Mouse (Mus musculus) megakaryocyte, embryonic 14.5 days (primary cell): ENCODE results near the gene Pgm5. TPM values are rescaled to one million over a fixed set of nuclear protein-coding genes. Genes with fewer than 3 reads are reported as not detected.

Source experiments
- H3K27me3 ChIP-seq: replicated peaks from 2 replicates; pipeline ENCODE3; 2012; ENCODE audit warnings: inconsistent platforms
- H3K36me3 ChIP-seq: replicated peaks from 2 replicates; pipeline ENCODE3; 2012; ENCODE audit warnings: low read length, inconsistent platforms, mixed read lengths
- H3K4me1 ChIP-seq: 2 replicates; pipeline ENCODE4 v1.6.1; 2012; ENCODE audit warnings: inconsistent platforms
- H3K4me3 ChIP-seq: replicated peaks from 2 replicates; pipeline ENCODE3; 2012; ENCODE audit warnings: moderate library complexity, mild to moderate bottlenecking, inconsistent platforms
- H3K9me3 ChIP-seq: 2 replicates; pipeline ENCODE4 v1.6.1; 2012; ENCODE audit warnings: inconsistent platforms
- FLI1 ChIP-seq: IDR thresholded peaks from 2 replicates; pipeline ENCODE4 v1.6.1; 2012; ENCODE audit warnings: low read length, inconsistent platforms, mixed read lengths
- GATA1 ChIP-seq: IDR thresholded peaks from 3 replicates; pipeline ENCODE4 v1.6.1; 2012; ENCODE audit warnings: mixed read lengths, low read length, inconsistent platforms, borderline replicate concordance
- polyA plus RNA-seq: library from polyadenylated mRNA; stranded (reverse); fragments of >175 nt; gene quantifications from 2 replicates; pipeline ENCODE4 v1.2.3, GENCODE M21; 2012; ENCODE audit warnings: low replicate concordance; ENCODE audit not compliant: insufficient read depth

Gene Pgm5
- polyA plus RNA-seq, 1 experiment: not detected

DNA sequence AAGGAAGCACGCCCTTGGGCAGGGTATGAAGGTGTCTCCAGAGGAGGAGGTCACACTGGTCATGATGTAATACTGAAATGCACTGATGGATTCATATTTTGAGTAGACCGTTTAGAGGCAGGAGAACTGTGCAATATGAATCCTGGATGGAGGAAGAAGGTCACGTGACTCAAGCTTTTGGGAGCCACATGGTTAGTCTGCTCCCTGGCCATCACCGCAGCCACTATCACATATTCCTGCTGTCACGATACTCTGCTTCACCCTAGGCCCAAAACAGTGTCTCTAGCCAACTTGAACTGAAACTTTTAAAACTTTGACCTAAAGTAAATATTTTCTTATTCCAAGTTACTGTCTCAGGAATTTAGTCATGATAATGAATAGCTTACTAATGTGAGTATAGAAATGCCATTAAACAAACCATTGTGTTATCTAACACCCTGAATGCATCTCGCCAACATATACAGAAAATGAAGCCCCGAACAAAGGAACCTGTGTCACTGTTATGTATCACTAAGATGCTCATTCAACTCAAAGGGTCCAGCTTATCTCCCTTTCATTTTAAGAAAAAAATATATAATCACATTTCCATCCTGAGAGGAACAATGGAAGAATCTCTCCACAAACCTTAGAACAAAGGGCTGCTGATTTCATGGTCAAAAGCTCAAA lies 108.6 kb downstream of the Pgm5 start:
- Histone ChIP-seq H3K9me3 (no peaks in the 10 kb centered on the region), H3K27me3 (peaks cover 2% of the 10 kb centered on the region), H3K36me3 (no peaks in the 10 kb centered on the region), H3K4me1 (no peaks in the 10 kb centered on the region), H3K4me3 (no peak overlapping the region)
- TF ChIP-seq FLI1 (no peak), GATA1 (no peak)

DNA sequence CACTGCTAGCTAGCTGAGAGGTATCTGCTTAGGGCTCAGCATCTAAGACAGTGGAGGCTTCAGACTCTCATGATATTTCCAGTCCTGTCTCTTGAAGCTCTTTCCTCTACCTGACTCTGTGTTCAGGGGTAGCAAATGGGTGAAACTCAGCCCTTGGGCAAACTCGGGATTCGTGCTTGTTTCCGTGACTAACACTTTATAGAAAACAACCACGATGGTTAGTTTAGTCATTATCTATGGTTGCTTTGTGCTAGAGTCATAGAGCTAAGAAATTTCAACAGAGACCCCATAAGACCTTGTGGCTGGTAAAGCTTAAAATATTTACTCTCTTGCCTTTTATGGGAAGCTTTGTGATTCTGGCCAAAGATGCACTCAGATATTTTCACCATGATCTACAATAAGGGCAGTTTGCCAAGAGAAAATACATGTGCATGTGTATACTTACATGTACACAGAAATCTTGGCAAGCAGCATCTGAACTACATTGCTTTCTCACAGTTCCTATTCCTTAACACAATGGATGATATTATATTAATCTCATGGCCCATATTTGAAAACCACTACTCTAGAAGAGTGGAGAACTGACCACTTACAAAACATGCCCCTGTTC lies 115.3 kb downstream of the Pgm5 start:
- TF ChIP-seq FLI1 (no peak), GATA1 (no peak)
- Histone ChIP-seq H3K36me3 (no peaks in the 10 kb centered on the region), H3K4me1 (no peaks in the 10 kb centered on the region), H3K4me3 (no peak overlapping the region), H3K9me3 (no peaks in the 10 kb centered on the region), H3K27me3 (peaks cover 4% of the 10 kb centered on the region)

DNA sequence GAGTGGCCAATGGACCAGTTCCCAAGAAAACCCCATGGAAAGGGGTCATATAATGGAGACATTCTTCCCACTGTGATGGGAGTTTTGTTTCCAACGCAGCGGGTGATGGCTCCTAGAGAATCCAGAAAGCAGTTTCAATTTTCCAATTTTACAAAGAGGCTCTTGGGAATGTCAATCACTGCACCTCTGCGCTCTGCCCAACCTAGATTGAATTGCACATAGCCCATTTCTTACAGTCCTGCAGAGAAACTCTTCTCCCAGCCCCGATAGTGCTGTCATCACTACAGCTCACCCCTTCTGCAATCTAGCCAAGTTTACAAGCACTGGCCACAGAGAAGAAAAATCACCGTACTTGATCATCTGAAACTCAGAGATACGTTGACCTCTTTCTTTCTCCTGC lies 119.0 kb downstream of the Pgm5 start:
- no peak for TF ChIP-seq FLI1
- TF ChIP-seq GATA1: no peak
- no peaks in the 10 kb centered on the region for H3K4me1 ChIP-seq

DNA sequence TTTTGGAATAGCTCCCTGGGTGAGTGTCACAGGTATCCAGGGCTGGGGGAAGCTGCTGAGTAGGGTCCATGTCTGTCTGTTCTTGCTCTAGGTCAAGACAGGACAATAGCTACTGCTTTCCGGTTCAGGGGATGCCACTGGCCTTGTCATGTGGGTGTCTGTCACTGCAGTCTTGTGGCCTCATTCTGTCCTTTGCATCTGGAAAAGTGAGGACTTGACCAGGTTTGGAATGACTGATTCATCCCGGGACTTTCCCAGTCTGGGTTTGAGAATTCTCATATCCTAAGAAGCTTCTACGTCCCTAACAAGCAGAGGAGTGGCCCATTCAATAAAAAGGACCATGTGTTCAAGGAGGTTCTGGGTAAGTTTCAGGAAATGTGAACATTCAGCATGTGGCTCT lies 122.9 kb downstream of the Pgm5 start:
- Histone ChIP-seq H3K27me3 (peaks cover 7% of the 10 kb centered on the region), H3K4me3 (no peak overlapping the region), H3K9me3 (no peaks in the 10 kb centered on the region), H3K4me1 (no peaks in the 10 kb centered on the region), H3K36me3 (no peaks in the 10 kb centered on the region)
- TF ChIP-seq GATA1 (no peak), FLI1 (no peak)

More for the DNA sequence above, 119.0 kb downstream of the Pgm5 start:
- Histone ChIP-seq H3K4me3 (no peak overlapping the region), H3K36me3 (no peaks in the 10 kb centered on the region), H3K27me3 (peaks cover 6% of the 10 kb centered on the region), H3K9me3 (no peaks in the 10 kb centered on the region)

DNA sequence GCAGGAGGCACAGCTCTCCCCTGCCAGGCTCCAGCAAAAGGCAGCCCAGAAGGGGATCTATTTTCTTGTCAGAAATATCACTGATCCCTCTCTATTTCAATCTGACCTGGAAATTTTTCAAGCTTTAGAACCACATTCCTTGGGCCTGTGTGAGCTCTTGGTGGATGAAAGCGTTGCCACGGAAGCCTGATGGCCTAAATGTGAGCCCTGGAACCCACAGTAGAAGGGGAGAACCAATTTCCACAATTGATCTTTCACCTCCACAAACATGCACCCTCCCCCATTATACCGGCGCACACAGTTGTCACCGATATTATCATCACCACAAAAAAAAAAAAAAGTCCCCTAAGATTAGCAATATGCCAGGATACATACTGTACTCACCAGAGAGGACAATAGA lies 123.6 kb downstream of the Pgm5 start:
- Histone ChIP-seq H3K27me3 (peaks cover 7% of the 10 kb centered on the region), H3K36me3 (no peaks in the 10 kb centered on the region), H3K4me3 (no peak overlapping the region), H3K9me3 (no peaks in the 10 kb centered on the region), H3K4me1 (no peaks in the 10 kb centered on the region)
- no peak for TF ChIP-seq GATA1

DNA sequence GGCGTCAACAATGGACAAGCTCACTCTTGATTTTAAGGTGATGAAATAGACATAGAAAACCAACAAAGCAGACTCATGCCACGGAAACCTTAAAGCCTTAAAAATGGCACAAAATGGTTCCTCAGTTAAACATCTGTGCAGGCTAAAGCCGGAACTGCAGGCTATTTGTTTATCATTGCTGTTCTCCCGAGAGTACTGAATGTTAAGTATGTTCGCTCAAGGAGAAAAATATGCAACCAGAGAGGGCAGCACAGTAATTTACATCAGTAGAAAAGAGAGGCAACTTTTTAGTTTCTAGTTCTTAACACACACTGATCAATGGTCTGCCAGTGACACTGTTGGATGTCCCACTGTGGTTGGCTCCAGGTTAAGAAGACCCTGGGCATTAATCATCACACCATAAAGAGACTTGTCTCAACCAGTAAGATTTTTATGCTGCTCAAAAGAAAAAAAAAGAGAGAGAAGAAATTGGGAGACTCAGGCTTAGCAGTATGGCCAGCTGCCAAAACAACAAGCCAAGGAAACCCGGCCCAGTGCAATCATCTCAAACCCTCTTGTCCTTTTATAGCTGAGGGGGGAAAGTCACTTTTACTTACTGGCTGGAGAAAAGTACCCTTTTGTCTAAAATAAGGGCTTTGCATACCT lies 126.0 kb downstream of the Pgm5 start:
- Histone ChIP-seq H3K4me3 (no peak overlapping the region), H3K36me3 (no peaks in the 10 kb centered on the region), H3K27me3 (peaks cover 4% of the 10 kb centered on the region), H3K4me1 (no peaks in the 10 kb centered on the region), H3K9me3 (no peaks in the 10 kb centered on the region)
- no peak for TF ChIP-seq GATA1
- TF ChIP-seq FLI1: no peak

DNA sequence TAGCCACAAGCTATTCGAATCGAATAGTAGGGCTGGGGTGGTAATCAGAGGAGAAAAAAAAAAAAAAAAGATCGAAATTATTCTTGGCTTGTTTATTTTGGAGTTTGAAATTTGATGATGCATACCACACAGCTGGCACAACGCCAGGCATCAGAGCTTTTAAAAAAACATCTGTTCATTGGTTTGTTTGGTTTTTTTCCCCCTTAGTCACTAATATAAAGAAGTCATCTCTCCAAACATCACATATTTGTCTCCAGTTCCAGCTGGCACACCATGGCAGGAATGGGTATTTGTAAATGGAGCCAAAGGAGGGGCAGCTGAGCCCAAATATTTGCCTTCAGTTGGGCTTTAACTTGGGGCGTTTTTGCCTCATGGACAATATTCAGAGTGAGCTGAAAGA lies 131.0 kb downstream of the Pgm5 start:
- Histone ChIP-seq H3K9me3 (no peaks in the 10 kb centered on the region), H3K27me3 (peaks cover 2% of the 10 kb centered on the region), H3K4me1 (no peaks in the 10 kb centered on the region), H3K36me3 (no peaks in the 10 kb centered on the region), H3K4me3 (no peak overlapping the region)
- TF ChIP-seq GATA1 (no peak), FLI1 (no peak)

DNA sequence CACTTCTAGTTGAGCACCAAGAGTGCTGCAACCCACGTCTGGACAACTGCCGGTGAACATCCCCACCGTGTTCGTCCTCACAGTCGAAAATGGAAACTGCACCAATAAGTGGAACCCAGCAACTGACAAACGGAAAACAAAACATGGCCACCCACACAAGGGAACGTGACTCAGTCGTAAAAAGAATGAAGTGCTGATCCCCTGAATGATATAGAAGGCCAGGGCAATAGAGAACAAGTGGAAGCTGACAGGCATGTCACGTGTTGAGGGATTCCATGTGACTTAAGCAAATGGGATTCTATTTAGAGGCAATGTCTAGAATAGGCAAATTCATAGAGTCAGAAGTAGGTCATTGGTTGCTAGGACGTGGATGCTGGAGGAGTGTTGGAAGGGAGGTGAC lies 137.3 kb downstream of the Pgm5 start:
- Histone ChIP-seq H3K27me3 (no peaks in the 10 kb centered on the region), H3K9me3 (no peaks in the 10 kb centered on the region), H3K4me3 (no peak overlapping the region), H3K4me1 (no peaks in the 10 kb centered on the region), H3K36me3 (no peaks in the 10 kb centered on the region)
- TF ChIP-seq GATA1 (no peak), FLI1 (no peak)

DNA sequence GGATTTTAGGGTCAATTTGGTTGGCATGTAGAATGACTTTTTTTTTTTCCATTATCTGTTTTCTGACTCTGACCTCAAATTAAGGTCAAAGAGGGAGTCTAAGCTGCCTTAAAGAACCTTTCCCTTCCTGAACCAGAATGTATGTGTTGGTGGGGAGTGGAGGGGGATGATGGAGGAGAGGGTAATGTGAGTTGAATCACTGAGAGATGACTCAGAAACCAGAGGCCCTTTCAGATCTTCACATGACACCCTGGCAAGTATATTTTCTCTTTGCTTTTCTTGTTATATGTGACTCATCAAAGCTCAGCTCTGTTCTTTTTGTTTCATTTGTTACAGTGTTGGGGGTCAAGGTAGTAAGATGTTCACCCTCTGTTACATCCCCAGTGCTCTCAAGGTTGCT lies 141.2 kb downstream of the Pgm5 start:
- Histone ChIP-seq H3K9me3 (peaks cover 10% of the 10 kb centered on the region; the same call in 1 of the 2 replicates), H3K36me3 (no peaks in the 10 kb centered on the region), H3K27me3 (peaks cover 4% of the 10 kb centered on the region), H3K4me3 (no peak overlapping the region), H3K4me1 (no peaks in the 10 kb centered on the region)
- TF ChIP-seq GATA1 (no peak), FLI1 (no peak)

DNA sequence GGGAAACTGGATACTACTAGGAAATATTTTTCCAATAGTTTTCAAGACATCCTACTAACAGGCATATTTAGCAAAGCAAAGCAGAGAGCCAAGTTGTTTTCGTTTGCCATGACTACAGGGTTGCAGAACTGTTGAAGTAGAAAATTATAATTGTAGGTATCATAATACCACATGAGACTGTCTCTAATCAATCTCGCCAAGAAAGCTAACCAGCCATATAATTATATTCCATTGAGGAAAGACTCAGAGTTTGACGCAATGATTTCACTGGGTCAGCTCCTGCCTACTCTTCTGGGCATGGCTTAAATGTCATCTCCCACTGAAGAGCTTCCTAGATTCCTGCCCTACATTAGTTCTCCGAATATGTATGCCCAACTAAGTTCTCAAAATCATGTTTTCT lies 142.2 kb downstream of the Pgm5 start:
- H3K36me3 ChIP-seq: no peaks in the 10 kb centered on the region
- no peaks in the 10 kb centered on the region for H3K4me1 ChIP-seq
- peaks cover 10% of the 10 kb centered on the region; the same call in 1 of the 2 replicates for H3K9me3 ChIP-seq
- H3K4me3 ChIP-seq: no peak overlapping the region
- peaks cover 4% of the 10 kb centered on the region for H3K27me3 ChIP-seq
- TF ChIP-seq GATA1 (no peak), FLI1 (no peak)
